Mouse (Mus musculus): ENCODE results near the gene Akr1c6.
"Not testable (repeated sequence)": the region's sequence is repeated elsewhere in the genome, so short reads cannot be mapped to it uniquely, and the experiment has no call there.

Akr1c6 gene

DNA sequence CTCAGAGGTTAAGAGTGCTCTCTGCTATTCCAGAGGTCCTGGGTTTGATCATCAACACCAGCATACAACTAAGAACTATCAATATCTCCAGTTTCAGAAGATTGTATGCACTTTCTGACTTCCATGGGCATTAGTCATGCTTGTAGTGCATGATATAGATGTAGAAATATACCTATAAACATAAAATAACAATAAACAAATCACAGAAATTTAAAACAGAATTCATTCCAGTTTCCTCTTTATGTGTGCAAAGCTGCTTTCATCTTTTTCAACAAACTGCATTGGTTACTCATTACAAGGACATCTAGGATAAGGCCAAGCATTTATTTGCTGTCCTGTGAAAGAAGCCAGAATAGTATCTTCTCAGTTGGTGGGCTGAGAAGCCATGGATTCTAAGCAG lies at the start of gene Akr1c6:
Gene Akr1c6, plus strand, starts transcription at position 301 of the 400 bp plus-strand sequence.
- DNase-seq (ENCODE audit: inconsistent ontology term) = no peak

DNA sequence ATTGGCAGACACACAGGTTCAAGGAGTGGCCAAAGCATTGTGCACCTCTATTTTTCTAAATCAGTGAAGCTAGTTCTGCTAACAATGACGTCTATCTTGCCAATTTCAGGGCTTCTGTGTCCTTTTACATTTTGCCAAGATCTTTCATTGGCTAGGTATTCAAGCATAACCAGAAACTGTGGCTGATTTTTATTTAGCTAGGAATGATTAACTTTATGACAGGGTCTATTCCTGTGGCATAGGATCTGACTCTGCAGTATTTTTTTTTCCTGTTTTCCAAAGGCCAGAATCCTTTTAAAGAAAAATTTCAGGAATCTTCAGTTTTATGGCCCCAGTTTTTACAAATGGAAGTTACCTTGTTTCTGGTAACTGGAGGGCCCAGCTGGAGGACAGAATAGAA lies 49.2 kb upstream of the Akr1c6 start:
- no peak for DNase-seq (ENCODE audit: inconsistent ontology term)

DNA sequence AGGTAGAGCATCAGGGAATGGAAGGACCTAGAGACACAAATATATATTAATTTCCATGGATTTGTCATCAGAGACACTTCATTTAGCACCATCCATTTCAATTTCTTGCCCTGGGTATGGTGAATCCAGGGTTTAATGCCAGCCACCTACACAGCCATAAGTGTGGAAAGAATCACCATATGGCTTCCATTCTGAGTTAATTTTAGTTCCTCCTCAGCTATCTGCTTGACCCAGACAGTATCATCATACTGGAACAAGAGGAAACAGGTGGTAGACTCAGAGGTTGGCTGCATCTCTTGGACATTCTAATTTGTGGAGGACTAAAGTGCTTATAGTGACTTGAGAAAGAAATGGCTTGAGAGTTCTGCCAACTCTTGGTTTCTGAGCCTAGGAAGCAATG lies 48.6 kb upstream of the Akr1c6 start:
- no peak for DNase-seq (ENCODE audit: inconsistent ontology term)

DNA sequence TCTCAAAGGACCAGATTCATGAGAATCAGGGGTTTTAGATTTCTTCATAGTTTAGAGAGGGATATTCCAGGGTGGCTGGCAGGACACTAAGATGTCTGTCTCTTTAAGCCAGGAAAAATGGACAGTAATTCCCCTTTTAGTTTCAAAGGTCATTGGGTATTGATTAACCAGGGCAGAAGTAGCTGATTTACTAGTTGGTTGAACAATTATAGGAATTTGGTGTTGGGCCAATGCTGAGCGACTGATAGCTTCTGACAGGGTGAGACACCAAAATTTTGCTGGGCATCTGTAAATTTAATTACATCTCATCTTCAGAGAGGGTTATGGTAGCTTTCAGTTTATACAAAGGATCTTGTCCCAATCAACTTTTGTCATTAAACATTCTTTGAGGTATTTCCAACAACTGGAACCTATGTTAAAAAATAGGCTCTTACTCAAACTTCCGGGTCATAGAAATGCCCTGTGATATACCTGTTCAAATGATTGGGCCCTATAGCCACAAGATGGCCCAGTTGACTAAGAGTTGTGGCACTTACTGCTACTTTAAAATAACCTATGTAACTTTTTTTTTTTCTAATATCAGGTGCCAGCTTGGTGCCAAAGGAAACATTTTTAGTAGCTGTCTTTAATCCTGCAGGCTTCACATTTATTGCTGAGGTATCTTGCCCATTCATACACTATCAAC lies 45.2 kb upstream of the Akr1c6 start:
- DNase-seq (ENCODE audit: inconsistent ontology term) = no peak

DNA sequence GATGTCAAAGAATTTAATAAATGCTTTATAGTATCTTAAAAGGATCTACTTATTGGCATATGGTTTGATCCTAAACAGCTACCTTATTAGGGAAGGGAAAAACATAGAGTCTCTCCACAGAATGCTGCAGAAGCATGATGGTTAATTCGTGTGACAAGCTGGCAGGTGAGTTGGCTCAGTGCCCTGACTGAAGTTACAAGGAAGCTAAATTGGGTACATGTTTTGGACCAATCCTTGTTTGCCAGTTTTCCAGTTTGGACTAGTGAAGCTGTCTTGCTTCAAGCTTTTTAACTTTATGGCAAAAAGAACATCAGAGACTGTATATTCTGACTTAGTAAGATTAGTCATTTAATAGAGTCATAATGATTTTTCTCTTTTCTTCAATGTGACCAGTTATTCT lies 33.7 kb upstream of the Akr1c6 start:
- DNase-seq (ENCODE audit: inconsistent ontology term) = not testable (repeated sequence)

DNA sequence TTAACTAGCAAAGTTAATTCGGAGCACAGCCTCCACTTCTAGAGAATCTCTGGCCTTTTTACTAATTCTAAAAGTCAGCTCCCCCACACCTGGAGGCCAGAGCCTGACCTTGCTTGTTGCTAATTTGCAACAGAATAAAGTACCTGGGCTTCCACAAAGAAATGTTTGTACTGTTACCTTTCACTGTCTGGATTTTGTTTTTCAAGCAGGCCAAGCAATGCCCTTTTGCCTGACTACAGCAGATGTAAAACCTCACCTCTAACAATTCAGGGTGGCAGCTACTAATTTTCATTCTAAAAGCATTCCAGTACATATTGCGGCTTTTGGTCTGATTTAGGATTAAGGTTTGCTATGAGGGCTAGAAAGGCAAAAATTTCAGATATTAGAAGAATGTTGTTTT lies 33.3 kb upstream of the Akr1c6 start:
- DNase-seq (ENCODE audit: inconsistent ontology term) = no peak

DNA sequence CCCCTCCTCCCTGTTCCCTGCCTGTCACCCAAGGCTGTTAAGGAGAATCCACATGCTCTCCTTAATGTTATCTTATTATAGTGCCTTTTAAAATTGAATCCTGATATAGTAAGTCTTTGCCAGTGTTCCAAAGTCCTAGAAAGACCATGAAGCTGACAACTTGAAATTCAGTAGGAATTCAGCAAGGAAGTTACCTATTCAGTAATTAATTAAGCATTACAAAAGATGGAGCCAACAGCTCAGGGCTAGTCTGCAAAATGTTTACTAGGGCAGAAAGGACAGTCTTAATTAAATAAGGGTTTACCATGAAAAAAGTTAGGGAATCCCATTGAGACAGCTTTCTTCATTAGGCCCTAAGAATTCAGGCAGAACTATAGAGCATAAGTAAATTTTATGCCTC lies 31.9 kb upstream of the Akr1c6 start:
- DNase-seq (ENCODE audit: inconsistent ontology term) = no peak

DNA sequence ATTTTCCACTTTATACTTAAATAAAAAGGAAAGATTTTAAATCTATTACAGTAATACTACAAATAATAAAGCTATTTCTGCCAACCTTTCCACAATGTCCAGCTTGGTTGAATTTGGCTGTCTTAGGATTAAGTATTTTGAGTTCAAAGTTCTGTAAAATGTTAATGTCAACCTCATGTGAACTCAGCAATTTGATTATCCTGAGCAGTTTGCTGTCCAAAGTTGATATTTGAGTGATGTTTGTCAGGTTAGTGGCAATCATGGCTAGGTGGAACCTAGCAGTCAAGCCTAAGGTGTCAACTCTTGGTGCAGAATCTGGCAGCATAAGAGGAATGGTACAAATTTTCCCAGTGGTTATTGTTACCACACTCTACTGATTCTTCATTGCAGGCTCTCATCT lies 29.4 kb upstream of the Akr1c6 start:
- DNase-seq (ENCODE audit: inconsistent ontology term) = no peak

DNA sequence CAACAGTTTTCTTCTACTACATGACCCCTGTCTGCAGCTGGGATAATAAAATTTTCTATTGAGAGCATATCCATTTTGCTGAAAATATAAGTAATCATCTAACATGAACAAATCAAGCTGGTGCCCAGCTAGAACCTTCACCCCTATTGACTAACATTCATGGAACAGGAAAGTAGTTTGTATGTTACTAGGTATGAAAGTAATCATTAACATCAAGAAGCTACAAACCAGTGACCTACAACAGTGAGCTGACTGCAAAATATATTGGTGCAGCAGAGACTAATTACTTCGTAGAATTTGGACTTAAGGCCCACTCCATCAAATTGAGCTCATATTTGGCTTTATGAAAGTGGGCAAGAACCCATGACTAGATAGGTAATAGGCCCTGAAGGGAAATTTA lies 27.3 kb upstream of the Akr1c6 start:
- DNase-seq (ENCODE audit: inconsistent ontology term) = no peak

DNA sequence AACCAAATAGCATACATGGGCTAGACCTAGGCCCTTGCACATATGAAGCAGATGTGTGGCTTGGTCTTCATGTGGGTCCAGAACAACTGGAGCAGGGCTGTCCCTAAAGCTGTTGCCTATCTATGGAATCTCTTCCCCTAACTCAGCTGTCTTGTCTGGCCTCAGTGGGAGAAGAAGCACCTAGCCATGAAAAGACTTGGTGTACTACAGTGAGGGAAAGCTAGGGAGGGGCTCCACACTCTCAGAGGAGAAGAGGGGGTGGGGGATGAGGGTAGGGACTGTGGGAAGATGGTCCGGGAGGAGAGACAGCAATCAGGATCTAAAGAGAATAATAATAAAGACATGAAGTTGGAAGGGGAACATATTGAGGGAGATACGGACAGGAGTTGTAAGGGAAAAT lies 5.5 kb upstream of the Akr1c6 start:
- no peak for DNase-seq (ENCODE audit: inconsistent ontology term)

DNA sequence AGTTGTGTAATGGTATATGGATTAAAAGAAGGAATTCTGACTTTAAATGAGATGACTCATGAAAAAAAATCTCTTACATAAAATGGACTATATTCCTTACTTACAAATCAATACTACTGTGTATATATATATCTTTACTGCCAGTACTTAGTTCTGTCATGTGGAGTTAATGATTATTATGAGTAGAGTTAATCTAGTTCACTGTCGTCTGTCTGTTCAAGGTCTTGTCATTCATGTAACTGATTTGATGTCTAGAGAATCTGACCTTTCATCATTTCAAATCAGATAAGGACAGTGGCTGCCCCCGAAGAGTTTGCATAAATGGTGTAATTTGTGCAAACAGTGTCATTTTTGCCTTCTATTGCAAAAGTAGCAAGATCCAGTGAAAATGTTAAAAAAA lies 5.1 kb upstream of the Akr1c6 start:
- DNase-seq (ENCODE audit: inconsistent ontology term) = no peak

DNA sequence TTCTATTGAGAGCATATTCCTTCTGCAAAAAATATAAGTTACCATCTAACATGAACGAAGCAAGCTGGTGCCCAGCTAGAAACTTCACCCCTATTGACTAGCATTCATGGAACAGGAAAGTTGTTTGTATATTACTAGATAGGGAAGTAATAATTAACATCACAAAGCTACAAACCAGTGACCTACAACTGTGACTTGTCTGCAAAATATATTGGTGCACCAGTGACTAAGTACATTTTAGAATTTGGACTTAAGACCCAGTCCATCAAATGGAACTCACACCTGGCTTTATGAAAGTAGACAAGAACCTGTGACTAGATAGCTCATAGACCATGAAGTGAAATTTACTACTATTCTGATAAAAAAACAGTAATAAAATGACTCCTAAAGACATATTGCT lies 3.0 kb upstream of the Akr1c6 start:
- no peak for DNase-seq (ENCODE audit: inconsistent ontology term)

DNA sequence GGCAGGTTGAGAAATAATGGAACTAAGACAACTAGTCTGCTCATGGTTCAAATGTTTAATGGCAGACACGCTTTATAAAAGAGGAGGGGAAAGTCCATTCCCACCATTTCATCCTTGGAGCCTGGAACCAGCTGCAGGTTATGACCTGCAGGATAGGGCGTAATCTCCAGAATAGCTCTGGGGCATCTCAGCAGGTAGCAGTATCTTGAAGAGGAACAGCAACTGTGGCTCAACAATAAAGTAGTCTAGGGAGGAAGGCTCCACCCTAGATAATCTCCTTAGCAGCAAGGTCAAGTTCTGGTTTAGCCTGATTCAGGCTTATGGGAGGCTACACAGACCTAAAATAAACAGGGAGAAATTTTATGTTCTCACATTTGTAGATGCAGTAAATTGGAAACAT lies 31.5 kb downstream of the Akr1c6 start:
- DNase-seq (ENCODE audit: inconsistent ontology term) = no peak

DNA sequence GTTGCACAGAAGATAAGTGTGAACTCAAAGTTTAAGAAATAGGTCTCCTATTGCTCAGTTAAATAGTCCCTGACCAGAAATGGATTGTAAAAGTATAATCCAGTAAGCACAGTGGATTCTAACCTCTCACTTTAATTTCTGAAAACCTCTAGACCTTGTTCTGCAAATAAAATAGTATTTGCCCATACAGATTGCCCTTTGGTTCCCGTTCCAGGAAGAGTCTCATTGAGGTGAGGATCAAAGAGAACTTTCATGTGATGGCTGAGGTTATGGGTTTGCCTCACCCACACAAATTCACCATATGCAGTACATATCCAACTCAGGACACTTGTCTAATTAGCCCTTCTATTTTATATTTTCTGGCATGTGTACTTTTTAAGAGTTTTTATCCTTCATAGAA lies 33.8 kb downstream of the Akr1c6 start:
- no peak for DNase-seq (ENCODE audit: inconsistent ontology term)

Measured in Muller cell, postnatal 12 days (primary cell).